Mouse (Mus musculus): Measurements from ENCODE around the gene Olfr584.

Gene Olfr584

GRCm38 (mm10) chr7:103081585-103081984 is at the start of gene Olfr584:
Olfr584 (plus strand) TSS chr7:103081885.
- no peak for DNase-seq (ENCODE audit: low read depth, low spot score)

- no peak for DNase-seq (ENCODE audit: low read depth, low spot score)
Measured at GRCm38 (mm10) chr7:103037724-103038123, 44.0 kb upstream of the Olfr584 start, which contains the start of gene Olfr582. Olfr582 (plus strand) TSS chr7:103038024.

- DNase-seq (ENCODE audit: low read depth, low spot score) = no peak
Measured at GRCm38 (mm10) chr7:103051000-103051399, 30.7 kb upstream of the Olfr584 start, which contains the start of gene Olfr583. Olfr583 (plus strand) TSS chr7:103051300.

GRCm38 (mm10) chr7:103097420-103097819 is 15.7 kb downstream of the Olfr584 start, which contains the start of gene Olfr585:
Olfr585 (plus strand) TSS chr7:103097720.
- no peak for DNase-seq (ENCODE audit: low read depth, low spot score)

GRCm38 (mm10) chr7:103119406-103119805 is 37.7 kb downstream of the Olfr584 start:
- peak; percentile 30 for DNase-seq (ENCODE audit: low read depth, low spot score)

GRCm38 (mm10) chr7:103125538-103125937 is 43.9 kb downstream of the Olfr584 start, which contains the start of gene Olfr586:
Olfr586 (minus strand) TSS chr7:103125638.
- no peak for DNase-seq (ENCODE audit: low read depth, low spot score)

All from A20 (cell line).